Mouse (Mus musculus): ENCODE measurements around the gene Hist1h2bn.
"Not testable (repeated sequence)": the region's sequence is repeated elsewhere in the genome, so short reads cannot be mapped to it uniquely, and the experiment has no call there.

Gene Hist1h2bn

GRCm38 (mm10) chr13:21753524-21754285 is at the start of gene Hist1h2bn, which contains the start of gene Hist1h2ak:
Gene Hist1h2bn (plus strand): TSS chr13:21754123.
Gene Hist1h2ak (minus strand): TSS chr13:21753827.
- peak; percentile 92 for DNase-seq (ENCODE audit: low read depth, low spot score)

- DNase-seq (ENCODE audit: low read depth, low spot score) = no peak
Measured at GRCm38 (mm10) chr13:21706669-21707068, 47.3 kb upstream of the Hist1h2bn start.

GRCm38 (mm10) chr13:21710031-21710711 is 43.8 kb upstream of the Hist1h2bn start:
- DNase-seq (ENCODE audit: low read depth, low spot score) = no peak

- no peak for DNase-seq (ENCODE audit: low read depth, low spot score)
Measured at GRCm38 (mm10) chr13:21710821-21711525, 43.0 kb upstream of the Hist1h2bn start.

- DNase-seq (ENCODE audit: low read depth, low spot score) = no peak
Measured at GRCm38 (mm10) chr13:21711698-21712097, 42.2 kb upstream of the Hist1h2bn start.

GRCm38 (mm10) chr13:21714725-21715124 is 39.2 kb upstream of the Hist1h2bn start:
- no peak for DNase-seq (ENCODE audit: low read depth, low spot score)

- DNase-seq (ENCODE audit: low read depth, low spot score) = no peak
Measured at GRCm38 (mm10) chr13:21715131-21715863, 38.6 kb upstream of the Hist1h2bn start.

GRCm38 (mm10) chr13:21715864-21716539 is 37.9 kb upstream of the Hist1h2bn start, which contains the start of the genes Hist1h2bl and Hist1h2ai:
Gene Hist1h2bl (minus strand): TSS chr13:21716143.
Gene Hist1h2ai (plus strand): TSS chr13:21716422.
- DNase-seq (ENCODE audit: low read depth, low spot score) = peak; percentile 94

GRCm38 (mm10) chr13:21716540-21717391 is 37.2 kb upstream of the Hist1h2bn start:
- DNase-seq (ENCODE audit: low read depth, low spot score) = not testable (repeated sequence)

GRCm38 (mm10) chr13:21717397-21718357 is 36.2 kb upstream of the Hist1h2bn start, which contains the start of gene Hist1h3h:
Gene Hist1h3h (plus strand): TSS chr13:21717659.
- peak; percentile 90 for DNase-seq (ENCODE audit: low read depth, low spot score)

GRCm38 (mm10) chr13:21718381-21719080 is 35.4 kb upstream of the Hist1h2bn start:
- no peak for DNase-seq (ENCODE audit: low read depth, low spot score)

- DNase-seq (ENCODE audit: low read depth, low spot score) = not testable (repeated sequence)
Measured at GRCm38 (mm10) chr13:21721107-21721756, 32.7 kb upstream of the Hist1h2bn start.

- DNase-seq (ENCODE audit: low read depth, low spot score) = peak; percentile 90
Measured at GRCm38 (mm10) chr13:21721757-21722372, 32.1 kb upstream of the Hist1h2bn start, which contains the start of gene Hist1h2bm. Gene Hist1h2bm (plus strand): TSS chr13:21722044.

GRCm38 (mm10) chr13:21722373-21722925 is 31.5 kb upstream of the Hist1h2bn start:
- DNase-seq (ENCODE audit: low read depth, low spot score) = no peak

GRCm38 (mm10) chr13:21722993-21723836 is 30.7 kb upstream of the Hist1h2bn start:
- no peak for DNase-seq (ENCODE audit: low read depth, low spot score)
